Mouse (Mus musculus) ES-E14 (cell line): ENCODE measurements around the gene Slf2. TPM values are rescaled to one million over a fixed set of nuclear protein-coding genes. Genes with fewer than 3 reads are reported as not detected.

ENCODE experiments used
- DNase-seq: peaks from one replicate; pipeline ENCODE4 v3.0.0-alpha.2; 2013; ENCODE audit warnings: low read depth, low spot score
- H3K27ac ChIP-seq: 2 replicates; pipeline ENCODE4 v1.5.1; 2012; ENCODE audit warnings: low read depth, mild to moderate bottlenecking, low read length, moderate library complexity, mixed read lengths; ENCODE audit not compliant: poor library complexity, insufficient read depth, severe bottlenecking
- H3K36me3 ChIP-seq: 2 replicates; pipeline ENCODE4 v1.6.1; 2012; ENCODE audit warnings: mild to moderate bottlenecking, low read length, moderate library complexity, mixed read lengths; ENCODE audit not compliant: control insufficient read depth, poor library complexity, insufficient read depth, severe bottlenecking
- H3K4me1 ChIP-seq, 2 experiments: fragments of 150-350 bp in 1 of 2; sonication (generic) in 1 of 2; 2 replicates each; pipeline ENCODE4 v1.6.1; 2012; ENCODE audit warnings: low read length in 2 of 2, mild to moderate bottlenecking in 1 of 2, mixed read lengths in 1 of 2; ENCODE audit not compliant: control insufficient read depth in 2 of 2, insufficient read depth in 2 of 2, poor library complexity in 1 of 2
- H3K4me3 ChIP-seq, 2 experiments: fragments of 150-350 bp in 1 of 2; sonication (generic) in 1 of 2; 2 replicates each; pipeline ENCODE4 v1.5.1; 2012; ENCODE audit warnings: low read length in 2 of 2, low read depth in 1 of 2, mild to moderate bottlenecking in 1 of 2, mixed read lengths in 1 of 2; ENCODE audit not compliant: insufficient read depth in 1 of 2, poor library complexity in 1 of 2, severe bottlenecking in 1 of 2
- H3K9ac ChIP-seq: 2 replicates; pipeline ENCODE4 v1.6.1; 2012; ENCODE audit warnings: low read depth, mild to moderate bottlenecking, low read length, mixed read lengths; ENCODE audit not compliant: poor library complexity, insufficient read depth, severe bottlenecking
- H3K9me3 ChIP-seq: fragments of 150-350 bp; sonication (generic); 2 replicates; pipeline ENCODE4 v1.6.1; 2012; ENCODE audit warnings: low read depth, mild to moderate bottlenecking, low read length; ENCODE audit not compliant: control insufficient read depth, insufficient read depth
- CHD2 ChIP-seq: IDR thresholded peaks from 2 replicates; pipeline ENCODE4 v1.6.1; 2014; ENCODE audit warnings: mild to moderate bottlenecking, low read depth, low read length, inconsistent platforms
- HCFC1 ChIP-seq: IDR thresholded peaks from 2 replicates; pipeline ENCODE4 v1.6.1; 2012; ENCODE audit warnings: low read length, inconsistent platforms, borderline replicate concordance; ENCODE audit not compliant: insufficient read depth
- MAFK ChIP-seq: IDR thresholded peaks from 2 replicates; pipeline ENCODE4 v1.6.1; 2014; ENCODE audit warnings: mild to moderate bottlenecking, low read depth, low read length, inconsistent platforms; ENCODE audit not compliant: insufficient read depth
- ZC3H11A ChIP-seq: IDR thresholded peaks from 2 replicates; pipeline ENCODE4 v1.6.1; 2012; ENCODE audit warnings: low read depth, mild to moderate bottlenecking, inconsistent platforms, low read length, borderline replicate concordance
- ZNF384 ChIP-seq: IDR thresholded peaks from 2 replicates; pipeline ENCODE4 v1.6.1; 2012; ENCODE audit warnings: low read depth, low read length, inconsistent platforms
- in situ Hi-C, 2 experiments: fragments of 600-800 bp; cut with MboI; formaldehyde crosslinking; loops; one replicate each; pipeline ENCODE4 v1.15.1; 2025; ENCODE audit warnings: low sequenced_read_pairs in 2 of 2, inconsistent platforms in 1 of 2; ENCODE audit not compliant: unreplicated experiment in 2 of 2
- total RNA-seq: library from RNA; depleted of rRNA; stranded (reverse); fragments of 300-350 nt; gene quantifications from 2 replicates; pipeline ENCODE4 v1.2.3, GENCODE M21; 2012

The Slf2 gene
- total RNA-seq, 1 experiment, result 48.3 TPM

DNA sequence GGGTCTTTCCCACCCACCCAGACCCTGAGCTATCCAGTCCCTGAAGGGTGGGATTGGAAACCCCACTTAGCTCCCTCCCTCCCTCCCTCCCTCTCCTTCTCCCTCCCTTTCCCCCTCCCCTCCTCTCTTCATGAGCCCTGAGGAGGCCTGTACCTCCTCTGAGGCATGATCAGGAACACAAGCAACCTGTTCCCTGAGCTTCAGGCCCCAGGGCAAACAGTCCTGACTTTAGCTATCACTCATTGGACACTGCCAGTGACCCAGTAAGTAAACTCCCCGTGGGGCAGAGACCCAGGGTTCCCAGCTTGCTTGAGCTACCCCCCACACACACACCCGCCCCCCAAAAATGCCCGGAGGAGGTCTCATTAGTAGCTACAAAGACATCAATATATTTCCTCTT, 29.9 kb upstream of the Slf2 start:
- no peak for DNase-seq
- Histone ChIP-seq H3K9ac (no peak overlapping the region), H3K4me1 (peaks cover 2 to 11% of the 10 kb centered on the region in 2 experiments; a peak in 2 of 4 replicates), H3K4me3 (no peak overlapping the region), H3K9me3 (no peaks in the 10 kb centered on the region), H3K36me3 (no peaks in the 10 kb centered on the region), H3K27ac (no peak overlapping the region)
- in situ Hi-C loops, result no loop called here
- TF ChIP-seq ZNF384, result no peak
- TF ChIP-seq MAFK, result no peak
- TF ChIP-seq CHD2, result no peak
- no peak for TF ChIP-seq HCFC1
- TF ChIP-seq ZC3H11A, result no peak

DNA sequence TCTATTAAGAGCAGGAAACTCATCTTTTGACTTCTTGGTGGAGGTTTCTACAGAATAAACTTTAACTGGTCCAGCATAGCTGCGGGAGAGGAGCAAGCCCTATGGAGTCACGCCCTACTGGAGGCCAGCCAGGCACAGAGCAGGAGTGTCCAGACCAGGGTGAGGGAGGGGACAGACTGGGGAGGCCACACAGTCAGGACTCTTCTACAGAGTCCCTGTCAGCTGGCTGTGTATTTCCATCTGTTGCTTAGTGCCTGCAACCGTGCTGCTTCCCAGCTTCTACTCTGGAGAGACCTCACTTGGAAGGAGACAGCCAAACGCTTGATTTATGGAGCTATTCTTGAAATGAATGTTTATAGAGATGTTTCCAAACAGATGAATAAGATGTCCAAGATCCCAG, 28.6 kb upstream of the Slf2 start:
- no peak for DNase-seq

DNA sequence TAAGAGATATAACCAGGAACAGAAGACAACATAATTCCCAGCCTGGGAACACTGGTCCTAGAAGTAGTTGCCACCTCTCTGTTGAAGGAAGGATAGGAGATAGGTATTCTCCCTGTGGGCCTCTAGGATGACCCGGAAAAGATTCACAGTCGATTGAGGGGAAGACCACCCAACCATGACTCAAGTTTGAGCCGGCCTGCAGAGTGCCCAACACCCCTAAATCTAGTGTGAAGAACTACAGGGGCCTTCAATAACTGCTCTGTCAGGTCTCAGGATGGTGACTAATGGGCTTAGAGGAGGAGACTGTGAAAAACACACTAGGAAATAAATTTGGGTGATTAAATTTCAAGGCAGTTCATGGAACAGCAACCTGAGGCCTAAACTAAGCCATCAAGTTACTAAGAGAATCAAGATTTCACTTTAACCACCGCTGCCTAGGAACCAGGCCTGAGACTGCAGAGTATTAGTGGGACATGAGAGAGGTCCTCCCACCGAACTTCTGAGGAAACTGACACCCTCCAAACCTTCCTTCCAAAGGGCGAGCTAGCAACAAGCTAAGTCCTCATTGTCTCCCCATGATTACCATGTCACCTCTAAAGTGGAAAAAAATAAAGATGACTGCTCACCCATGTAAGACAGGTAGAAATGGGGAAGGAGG, 27.5 kb upstream of the Slf2 start:
- no peaks in the 10 kb centered on the region for H3K9me3 ChIP-seq
- in situ Hi-C loops, result no loop called here
- no peak overlapping the region for H3K4me3 ChIP-seq
- no peak overlapping the region for H3K27ac ChIP-seq
- no peak for DNase-seq
- TF ChIP-seq CHD2 (no peak), MAFK (no peak), ZNF384 (no peak), ZC3H11A (no peak), HCFC1 (no peak)
- no peak overlapping the region for H3K9ac ChIP-seq
- peaks cover 3 to 17% of the 10 kb centered on the region in 2 experiments; a peak in 3 of 4 replicates for H3K4me1 ChIP-seq
- no peaks in the 10 kb centered on the region for H3K36me3 ChIP-seq

More for the DNA sequence above, 28.6 kb upstream of the Slf2 start:
- no peak overlapping the region for H3K9ac ChIP-seq
- TF ChIP-seq CHD2, result no peak
- no peak for TF ChIP-seq MAFK
- TF ChIP-seq ZC3H11A, result no peak
- TF ChIP-seq ZNF384, result no peak
- H3K36me3 ChIP-seq, result no peaks in the 10 kb centered on the region
- H3K9me3 ChIP-seq, result no peaks in the 10 kb centered on the region
- H3K27ac ChIP-seq, result no peak overlapping the region
- peaks cover 3 to 11% of the 10 kb centered on the region in 2 experiments; a peak in 3 of 4 replicates for H3K4me1 ChIP-seq
- H3K4me3 ChIP-seq, result no peak overlapping the region
- in situ Hi-C loops, result no loop called here

DNA sequence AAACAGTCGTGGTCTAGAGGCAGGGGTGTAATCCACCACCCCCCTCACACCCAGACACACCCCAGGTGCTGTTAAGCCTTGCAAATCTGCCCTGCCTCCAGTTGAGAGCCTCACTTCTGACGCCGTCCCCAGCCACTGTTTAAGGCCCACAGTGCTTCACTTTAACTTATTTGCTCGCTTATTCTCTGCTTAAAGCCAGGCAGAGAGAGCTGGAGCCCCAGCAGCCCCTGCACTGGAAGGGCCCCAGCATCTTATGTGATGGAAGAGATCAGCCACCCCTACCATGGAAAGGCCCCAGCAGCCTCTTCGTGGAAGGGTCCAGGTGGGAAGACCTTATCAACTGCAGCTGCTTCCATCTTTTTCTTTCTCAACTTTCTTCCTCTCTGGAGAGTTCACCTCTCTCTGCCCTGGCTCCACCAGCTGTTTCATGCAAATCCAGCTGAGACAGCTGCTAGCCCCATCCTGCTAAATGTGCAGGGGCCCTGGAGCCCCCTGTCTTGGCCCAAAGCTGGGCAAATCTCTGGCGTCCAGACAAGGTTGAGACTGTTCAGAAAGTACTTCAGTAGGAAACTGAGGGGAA, 26.7 kb upstream of the Slf2 start:
- DNase-seq, result no peak
- Histone ChIP-seq H3K27ac (no peak overlapping the region), H3K9ac (no peak overlapping the region), H3K4me3 (no peak overlapping the region), H3K9me3 (no peaks in the 10 kb centered on the region), H3K36me3 (no peaks in the 10 kb centered on the region), H3K4me1 (peaks cover 3 to 21% of the 10 kb centered on the region in 2 experiments; a peak in 3 of 4 replicates)
- TF ChIP-seq ZC3H11A (no peak), ZNF384 (no peak), HCFC1 (no peak), MAFK (no peak), CHD2 (no peak)
- in situ Hi-C loops, result no loop called here

DNA sequence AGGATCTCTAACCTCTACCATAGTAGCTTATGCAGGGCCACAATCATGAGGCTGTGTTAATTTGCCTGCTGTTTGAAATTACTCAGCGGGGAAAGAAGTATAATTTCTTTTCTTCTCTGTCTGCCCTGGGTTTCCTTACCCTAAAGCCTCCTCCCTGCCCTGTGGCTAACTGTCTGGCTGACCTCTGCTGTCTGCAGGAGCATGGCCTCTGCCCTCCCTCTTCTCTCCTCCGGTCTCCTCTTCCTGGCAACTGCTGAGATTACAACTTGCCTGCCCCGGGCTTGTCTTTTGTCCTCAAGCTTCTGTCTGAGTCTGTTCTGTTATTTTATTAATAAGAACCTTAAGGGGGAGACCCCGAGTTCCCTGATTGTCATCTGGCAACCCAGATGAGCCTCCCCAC, 25.6 kb upstream of the Slf2 start:
- no peak for DNase-seq
- H3K36me3 ChIP-seq, result no peaks in the 10 kb centered on the region
- TF ChIP-seq HCFC1, result no peak
- TF ChIP-seq ZNF384, result no peak
- TF ChIP-seq MAFK, result no peak
- no peak for TF ChIP-seq ZC3H11A
- no peak for TF ChIP-seq CHD2
- no peak overlapping the region for H3K9ac ChIP-seq
- no peaks in the 10 kb centered on the region for H3K9me3 ChIP-seq
- H3K27ac ChIP-seq, result no peak overlapping the region
- peaks cover 3 to 21% of the 10 kb centered on the region in 2 experiments; a peak in 3 of 4 replicates for H3K4me1 ChIP-seq
- no peak overlapping the region for H3K4me3 ChIP-seq
- in situ Hi-C loops, result no loop called here
